Mouse (Mus musculus) midbrain, embryonic 13.5 days (tissue): ENCODE measurements at regions not wholly inside any gene's neighbourhood (a gene's known extent, or its start where the extent isn't known, plus 50 kb on each side); places are given as distances from the start of the nearest gene placed in this dataset.
A peak's percentile ranks its signal among the peaks of the same experiment; 100 is the strongest.

Source experiments
- ATAC-seq: fragments of 200-750 bp; cut with Nextera tagmentation; 2 replicates; pipeline ENCODE4 v1.8.0; 2017; ENCODE audit warnings: mild to moderate bottlenecking, moderate TSS enrichment, moderate library complexity
- H3K27ac ChIP-seq: fragments of 300-500 bp; sonication (generic); 2 replicates; pipeline ENCODE4 v1.5.1; 2015; ENCODE audit warnings: inconsistent platforms, mild to moderate bottlenecking, moderate library complexity
- H3K27me3 ChIP-seq: fragments of 300-500 bp; sonication (generic); 2 replicates; pipeline ENCODE4 v1.6.1; 2015; ENCODE audit warnings: mild to moderate bottlenecking, inconsistent platforms
- H3K36me3 ChIP-seq: fragments of 300-500 bp; sonication (generic); 2 replicates; pipeline ENCODE4 v1.6.1; 2015; ENCODE audit warnings: mild to moderate bottlenecking, inconsistent platforms
- H3K4me1 ChIP-seq: fragments of 300-500 bp; sonication (generic); replicated peaks from 2 replicates; pipeline ENCODE4 v1.6.1; 2015; ENCODE audit warnings: inconsistent platforms
- H3K4me2 ChIP-seq: fragments of 300-500 bp; sonication (generic); replicated peaks from 2 replicates; pipeline ENCODE4 v1.6.1; 2015; ENCODE audit warnings: moderate library complexity, mild to moderate bottlenecking, inconsistent platforms
- H3K4me3 ChIP-seq: fragments of 300-500 bp; sonication (generic); replicated peaks from 2 replicates; pipeline ENCODE4 v1.5.1; 2015; ENCODE audit warnings: mild to moderate bottlenecking, inconsistent platforms
- H3K9ac ChIP-seq: fragments of 300-500 bp; sonication (generic); replicated peaks from 2 replicates; pipeline ENCODE4 v1.6.1; 2015; ENCODE audit warnings: mild to moderate bottlenecking, inconsistent platforms
- H3K9me3 ChIP-seq: fragments of 300-500 bp; sonication (generic); 2 replicates; pipeline ENCODE4 v1.6.1; 2016; ENCODE audit warnings: mild to moderate bottlenecking, inconsistent platforms
- WGBS: fragments of 180-500 bp; shearing (Covaris S2); methylation state at CpG from one replicate; pipeline ENCODE4 v1.1.7; 2015; 5-methylcytosine and 5-hydroxymethylcytosine counted together

GRCm38 (mm10) chr8:74153914-74154540, 718.9 kb upstream of the Isx start:
- Histone ChIP-seq H3K4me3 (no peak overlapping the region), H3K9me3 (no peaks in the 10 kb centered on the region), H3K4me2 (no peak overlapping the region), H3K9ac (no peak overlapping the region), H3K36me3 (no peaks in the 10 kb centered on the region), H3K27ac (no peak overlapping the region), H3K27me3 (no peaks in the 10 kb centered on the region), H3K4me1 (no peaks in the 10 kb centered on the region)
- 75% methylated on average over 3 of the region's 3 CpGs for WGBS
- ATAC-seq, result 0 out of 2 replicates have a peak, but pooled peaks have one; percentile 55

- Histone ChIP-seq H3K36me3 (no peaks in the 10 kb centered on the region), H3K27me3 (no peaks in the 10 kb centered on the region), H3K9me3 (peaks cover 4% of the 10 kb centered on the region; the same call in 1 of the 2 replicates), H3K4me2 (no peak overlapping the region), H3K4me1 (no peaks in the 10 kb centered on the region), H3K4me3 (no peak overlapping the region), H3K27ac (no peak overlapping the region), H3K9ac (no peak overlapping the region)
- WGBS, result 37% methylated on average over 2 of the region's 2 CpGs
- no peak for ATAC-seq
Observed at GRCm38 (mm10) chr8:74169561-74169960, 703.4 kb upstream of the Isx start.

- Histone ChIP-seq H3K27me3 (no peaks in the 10 kb centered on the region), H3K36me3 (no peaks in the 10 kb centered on the region), H3K9ac (no peak overlapping the region), H3K4me2 (no peak overlapping the region), H3K4me3 (no peak overlapping the region), H3K9me3 (no peaks in the 10 kb centered on the region), H3K27ac (no peak overlapping the region), H3K4me1 (no peaks in the 10 kb centered on the region)
- ATAC-seq, result no peak
Observed at GRCm38 (mm10) chr8:74170702-74171101, 702.3 kb upstream of the Isx start.

DNA sequence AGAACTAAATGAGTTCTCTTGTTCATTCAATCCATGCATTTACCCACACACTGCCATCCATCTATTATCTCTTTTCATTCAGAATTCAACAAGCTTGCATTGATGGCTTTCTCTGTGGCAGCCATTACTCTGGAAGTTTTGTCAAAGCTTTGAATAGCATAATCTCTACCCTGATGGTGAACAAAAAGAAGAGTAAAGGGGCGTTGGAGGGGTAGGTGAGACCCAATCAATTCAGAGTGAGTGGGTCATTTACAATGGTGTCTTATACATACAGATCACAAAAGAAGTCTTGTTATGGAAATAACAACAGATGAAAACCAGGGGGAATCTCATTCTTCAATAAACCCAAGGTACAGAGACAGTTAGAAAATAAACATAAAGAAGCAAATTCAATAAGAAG, 701.9 kb upstream of the Isx start:
- no peak overlapping the region for H3K4me3 ChIP-seq
- H3K27ac ChIP-seq, result no peak overlapping the region
- no peaks in the 10 kb centered on the region for H3K27me3 ChIP-seq
- no peaks in the 10 kb centered on the region for H3K4me1 ChIP-seq
- ATAC-seq, result no peak
- no peak overlapping the region for H3K9ac ChIP-seq
- H3K9me3 ChIP-seq, result no peaks in the 10 kb centered on the region
- WGBS, result 10% methylated on average over 1 of the region's 1 CpGs
- no peak overlapping the region for H3K4me2 ChIP-seq
- no peaks in the 10 kb centered on the region for H3K36me3 ChIP-seq

GRCm38 (mm10) chr8:74204601-74205000, 668.4 kb upstream of the Isx start:
- no peak overlapping the region for H3K27ac ChIP-seq
- H3K27me3 ChIP-seq, result no peaks in the 10 kb centered on the region

GRCm38 (mm10) chr8:74208292-74208691, 664.7 kb upstream of the Isx start:
- no peak for ATAC-seq
- Histone ChIP-seq H3K4me1 (0 out of 2 replicates have a peak, but pooled peaks cover 4% of the 10 kb centered on the region), H3K4me3 (no peak overlapping the region), H3K27me3 (no peaks in the 10 kb centered on the region), H3K36me3 (no peaks in the 10 kb centered on the region), H3K9ac (no peak overlapping the region), H3K4me2 (no peak overlapping the region), H3K9me3 (no peaks in the 10 kb centered on the region), H3K27ac (no peak overlapping the region)
- 79% methylated on average over 5 of the region's 5 CpGs for WGBS

More at GRCm38 (mm10) chr8:74204601-74205000, 668.4 kb upstream of the Isx start:
- Histone ChIP-seq H3K36me3 (no peaks in the 10 kb centered on the region), H3K4me1 (0 out of 2 replicates have a peak, but pooled peaks cover 4% of the 10 kb centered on the region), H3K4me2 (no peak overlapping the region), H3K4me3 (no peak overlapping the region), H3K9me3 (no peaks in the 10 kb centered on the region), H3K9ac (no peak overlapping the region)
- ATAC-seq, result no peak

DNA sequence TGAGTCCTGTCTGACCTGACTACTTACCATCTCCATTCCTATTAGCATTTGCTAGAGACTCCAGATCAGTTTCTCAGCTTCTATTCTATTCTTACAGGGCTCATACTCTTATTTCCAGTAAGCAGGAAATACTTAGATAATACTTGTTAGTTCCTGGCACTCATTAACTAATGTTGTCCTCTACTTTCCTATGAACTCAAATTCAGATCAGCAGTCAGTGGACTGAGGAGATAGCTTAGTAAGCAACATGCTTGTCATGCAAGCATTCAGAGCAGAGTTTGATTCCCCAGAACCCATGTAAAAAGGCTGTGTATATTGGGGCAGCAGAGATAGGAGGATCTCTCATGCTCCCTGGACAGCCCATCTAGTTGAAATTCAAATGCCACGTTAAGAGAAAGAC, 656.2 kb upstream of the Isx start:
- Histone ChIP-seq H3K27me3 (no peaks in the 10 kb centered on the region), H3K4me1 (no peaks in the 10 kb centered on the region), H3K4me3 (no peak overlapping the region), H3K9ac (no peak overlapping the region), H3K9me3 (no peaks in the 10 kb centered on the region), H3K4me2 (no peak overlapping the region), H3K27ac (no peak overlapping the region), H3K36me3 (no peaks in the 10 kb centered on the region)
- WGBS, result 54% methylated on average over 1 of the region's 1 CpGs
- no peak for ATAC-seq
